Mouse (Mus musculus) kidney, postnatal 0 days (tissue): ENCODE results near the gene Fbxo17. TPM values are rescaled to one million over a fixed set of nuclear protein-coding genes. Genes with fewer than 3 reads are reported as not detected.
A peak's percentile ranks its signal among the peaks of the same experiment; 100 is the strongest.

ENCODE experiments used
- ATAC-seq: fragments of 200-750 bp; cut with Nextera tagmentation; replicated peaks from 2 replicates; pipeline ENCODE4 v1.8.0; 2017; ENCODE audit warnings: low read depth, moderate number of reproducible peaks, moderate TSS enrichment, moderate library complexity; ENCODE audit not compliant: low FRiP score
- DNase-seq: peaks from one replicate; pipeline ENCODE4 v3.0.0-alpha.2; 2016; ENCODE audit warnings: low spot score
- H3K27ac ChIP-seq: fragments of 300-500 bp; sonication (generic); 2 replicates; pipeline ENCODE4 v1.5.1; 2014; ENCODE audit warnings: mild to moderate bottlenecking
- H3K27me3 ChIP-seq: fragments of 300-500 bp; sonication (generic); 2 replicates; pipeline ENCODE4 v1.6.1; 2014; ENCODE audit warnings: low read length, mixed read lengths; ENCODE audit not compliant: insufficient read depth
- H3K36me3 ChIP-seq: fragments of 300-500 bp; sonication (generic); 2 replicates; pipeline ENCODE4 v1.6.1; 2014; ENCODE audit warnings: low read length, mixed read lengths; ENCODE audit not compliant: insufficient read depth
- H3K4me1 ChIP-seq: fragments of 300-500 bp; sonication (generic); replicated peaks from 2 replicates; pipeline ENCODE4 v1.6.1; 2014; ENCODE audit warnings: antibody characterized with exemption, low read length, mixed read lengths; ENCODE audit not compliant: insufficient read depth
- H3K4me2 ChIP-seq: fragments of 300-500 bp; sonication (generic); 2 replicates; pipeline ENCODE4 v1.6.1; 2014; ENCODE audit warnings: mild to moderate bottlenecking, low read length, moderate library complexity, mixed read lengths
- H3K4me3 ChIP-seq: fragments of 300-500 bp; sonication (generic); replicated peaks from 2 replicates; pipeline ENCODE4 v1.5.1; 2014; ENCODE audit warnings: low read depth, low read length
- H3K9ac ChIP-seq: fragments of 300-500 bp; sonication (generic); 2 replicates; pipeline ENCODE4 v1.6.1; 2014; ENCODE audit warnings: low read depth, low read length
- H3K9me3 ChIP-seq: fragments of 300-500 bp; sonication (generic); replicated peaks from 2 replicates; pipeline ENCODE4 v1.6.1; 2016; ENCODE audit warnings: low read length, inconsistent platforms, mixed read lengths
- CTCF ChIP-seq: IDR thresholded peaks from 2 replicates; pipeline ENCODE4 v1.5.1; 2016; ENCODE audit warnings: antibody characterized with exemption, low read depth, mild to moderate bottlenecking, moderate library complexity
- WGBS: fragments of 180-500 bp; shearing (Covaris S2); extraction: QIAGEN DNeasy Blood & Tissue Kit; methylation state at CpG from one replicate; pipeline ENCODE4 v1.1.7; 2014; 5-methylcytosine and 5-hydroxymethylcytosine counted together
- polyA plus RNA-seq: library from polyadenylated mRNA; unstranded; fragments of >200 nt; fragmentation: Nextera tagmentation; extraction: Ambion mirVana; gene quantifications from 2 replicates; pipeline ENCODE4 v1.2.1, GENCODE M21; 2015

Fbxo17 gene
- polyA plus RNA-seq, 1 experiment from 2014 or later, result 7.0 TPM

GRCm38 (mm10) chr7:28778825-28779224, 62.2 kb downstream of the Fbxo17 start:
- peaks cover 4% of the 10 kb centered on the region for H3K36me3 ChIP-seq
- H3K4me3 ChIP-seq, result no peak overlapping the region
- DNase-seq (no peak), ATAC-seq (no peak)
- no peak overlapping the region for H3K4me2 ChIP-seq
- H3K9me3 ChIP-seq, result no peaks in the 10 kb centered on the region
- H3K27ac ChIP-seq, result no peak overlapping the region
- H3K27me3 ChIP-seq, result no peaks in the 10 kb centered on the region
- WGBS, result 83% methylated on average over 9 of the region's 9 CpGs
- H3K9ac ChIP-seq, result no peak overlapping the region
- no peak for TF ChIP-seq CTCF
- no peaks in the 10 kb centered on the region for H3K4me1 ChIP-seq

GRCm38 (mm10) chr7:28780067-28780658, 63.6 kb downstream of the Fbxo17 start:
- WGBS, result 41% methylated on average over 6 of the region's 6 CpGs
- no peaks in the 10 kb centered on the region for H3K9me3 ChIP-seq
- ATAC-seq, result peak; percentile 30; the same call in 1 of the 2 replicates
- no peak overlapping the region for H3K4me2 ChIP-seq
- no peak overlapping the region for H3K4me3 ChIP-seq
- no peak overlapping the region; the same call in 1 of the 2 replicates for H3K27ac ChIP-seq
- peak; percentile 87 for TF ChIP-seq CTCF
- no peaks in the 10 kb centered on the region for H3K4me1 ChIP-seq
- H3K9ac ChIP-seq, result no peak overlapping the region
- H3K27me3 ChIP-seq, result no peaks in the 10 kb centered on the region
- peaks cover 4% of the 10 kb centered on the region for H3K36me3 ChIP-seq
- peak; percentile 92 for DNase-seq

GRCm38 (mm10) chr7:28780857-28781256, 64.3 kb downstream of the Fbxo17 start:
- no peaks in the 10 kb centered on the region for H3K9me3 ChIP-seq
- H3K27ac ChIP-seq, result no peak overlapping the region
- WGBS, result 71% methylated on average over 7 of the region's 7 CpGs
- H3K27me3 ChIP-seq, result no peaks in the 10 kb centered on the region
- TF ChIP-seq CTCF, result no peak
- no peaks in the 10 kb centered on the region for H3K4me1 ChIP-seq
- DNase-seq, result no peak
- no peak overlapping the region for H3K4me2 ChIP-seq
- H3K9ac ChIP-seq, result no peak overlapping the region
- peaks cover 4% of the 10 kb centered on the region for H3K36me3 ChIP-seq
- H3K4me3 ChIP-seq, result no peak overlapping the region
- ATAC-seq, result no peak

GRCm38 (mm10) chr7:28781261-28781663, 64.7 kb downstream of the Fbxo17 start:
- H3K4me1 ChIP-seq, result no peaks in the 10 kb centered on the region
- no peak overlapping the region for H3K27ac ChIP-seq
- H3K4me3 ChIP-seq, result no peak overlapping the region
- peaks cover 4% of the 10 kb centered on the region for H3K36me3 ChIP-seq
- no peak overlapping the region for H3K4me2 ChIP-seq
- no peak overlapping the region for H3K9ac ChIP-seq
- H3K27me3 ChIP-seq, result no peaks in the 10 kb centered on the region
- DNase-seq (no peak), ATAC-seq (no peak)
- no peaks in the 10 kb centered on the region for H3K9me3 ChIP-seq
- no peak for TF ChIP-seq CTCF
- WGBS, result 92% methylated on average over 8 of the region's 8 CpGs

GRCm38 (mm10) chr7:28785161-28785560, 68.6 kb downstream of the Fbxo17 start:
- H3K36me3 ChIP-seq, result no peaks in the 10 kb centered on the region
- ATAC-seq (no peak), DNase-seq (no peak)
- WGBS, result 79% methylated on average over 5 of the region's 5 CpGs
- no peak overlapping the region for H3K4me3 ChIP-seq
- H3K4me1 ChIP-seq, result peaks cover 6% of the 10 kb centered on the region; the same call in 1 of the 2 replicates
- no peak overlapping the region for H3K27ac ChIP-seq
- no peak overlapping the region for H3K4me2 ChIP-seq
- no peaks in the 10 kb centered on the region for H3K9me3 ChIP-seq
- no peaks in the 10 kb centered on the region for H3K27me3 ChIP-seq
- no peak for TF ChIP-seq CTCF
- H3K9ac ChIP-seq, result no peak overlapping the region

Other genes with a start within 250 kb of the Fbxo17 start
- not detected in 2 replicates for gene Ifnl2, start 206.3 kb upstream of the Fbxo17 start, polyA plus RNA-seq
- gene Ifnl3, start 194.0 kb upstream of the Fbxo17 start, polyA plus RNA-seq, result not detected in 2 replicates
- 0.27 and 0.45 TPM in 2 replicates for gene Sycn, start 175.9 kb upstream of the Fbxo17 start, polyA plus RNA-seq
- 5.5 and 7.3 TPM in 2 replicates for gene Nccrp1, start 169.6 kb upstream of the Fbxo17 start, polyA plus RNA-seq
- gene Samd4b, start 118.7 kb upstream of the Fbxo17 start, polyA plus RNA-seq, result 18.4 and 19.5 TPM in 2 replicates
- 33.5 and 36.6 TPM in 2 replicates for gene Pak4, start 118.6 kb upstream of the Fbxo17 start, polyA plus RNA-seq
- not detected in 2 replicates for gene Acp7, start 85.5 kb upstream of the Fbxo17 start, polyA plus RNA-seq
- 3.9 and 4.1 TPM in 2 replicates for gene Fbxo27, start 24.0 kb upstream of the Fbxo17 start, polyA plus RNA-seq
- gene Mrps12, start 25.0 kb downstream of the Fbxo17 start, polyA plus RNA-seq, result 143 and 151 TPM in 2 replicates
- 20.2 and 21.5 TPM in 2 replicates for gene Sars2, start 25.2 kb downstream of the Fbxo17 start, polyA plus RNA-seq
- gene Ccer2, start 39.4 kb downstream of the Fbxo17 start, polyA plus RNA-seq, result not detected in 2 replicates
- gene Sirt2, start 49.9 kb downstream of the Fbxo17 start, polyA plus RNA-seq, result 54.1 and 60.2 TPM in 2 replicates
- 42.2 and 43.7 TPM in 2 replicates for gene Nfkbib, start 50.7 kb downstream of the Fbxo17 start, polyA plus RNA-seq
- gene Rinl, start 72.2 kb downstream of the Fbxo17 start, polyA plus RNA-seq, result 5.2 and 6.3 TPM in 2 replicates
- gene Hnrnpl, start 91.7 kb downstream of the Fbxo17 start, polyA plus RNA-seq, result 232 TPM in 2 replicates
- gene Ech1, start 108.4 kb downstream of the Fbxo17 start, polyA plus RNA-seq, result 330 and 348 TPM in 2 replicates
- gene Lgals4, start 117.0 kb downstream of the Fbxo17 start, polyA plus RNA-seq, result 10.8 and 10.9 TPM in 2 replicates
- 1.3 and 1.7 TPM in 2 replicates for gene Lgals7, start 147.0 kb downstream of the Fbxo17 start, polyA plus RNA-seq
- gene Capn12, start 164.6 kb downstream of the Fbxo17 start, polyA plus RNA-seq, result 0.34 and 0.47 TPM in 2 replicates
- 255 and 280 TPM in 2 replicates for gene Actn4, start 245.5 kb downstream of the Fbxo17 start, polyA plus RNA-seq